Mouse (Mus musculus) layer of hippocampus, postnatal 14 days (tissue): ENCODE measurements at regions not wholly inside any gene's neighbourhood (a gene's known extent, or its start where the extent isn't known, plus 50 kb on each side); places are given as distances from the start of the nearest gene placed in this dataset.
"Not testable (repeated sequence)": the region's sequence is repeated elsewhere in the genome, so short reads cannot be mapped to it uniquely, and the experiment has no call there.

Experiments
- DNase-seq, 2 experiments: peaks; one replicate each; pipeline ENCODE4 v3.0.0; 2021 to 2022; ENCODE audit warnings: low spot score in 2 of 2, mixed read lengths in 1 of 2

DNA sequence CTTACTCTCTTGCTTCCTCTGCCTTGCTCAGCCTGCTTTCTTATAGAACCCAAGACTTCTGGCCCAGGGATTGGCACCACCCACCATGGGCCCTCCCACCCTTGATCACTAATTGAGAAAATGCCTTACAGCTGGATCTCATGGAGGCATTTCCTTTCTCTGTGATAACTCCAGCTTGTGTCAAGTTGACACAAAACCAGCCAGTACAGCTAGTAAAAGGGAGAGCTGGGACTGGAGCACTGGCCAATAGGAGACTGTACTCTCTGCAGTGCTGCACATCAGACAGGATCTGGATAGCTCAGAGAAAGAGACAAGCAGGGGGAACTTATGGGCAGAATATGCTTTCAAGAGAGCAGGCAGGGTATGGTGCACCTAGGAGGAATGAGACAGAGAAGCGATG, 133.4 kb upstream of the Tas2r119 start:
- DNase-seq: not testable (repeated sequence)

GRCm38 (mm10) chr15:32048836-32049235, 128.3 kb upstream of the Tas2r119 start:
- DNase-seq: no peak

- DNase-seq: no peak
Measured at GRCm38 (mm10) chr15:32061573-32061972, 115.5 kb upstream of the Tas2r119 start.

- no peak for DNase-seq
Measured at GRCm38 (mm10) chr15:32082109-32082508, 95.0 kb upstream of the Tas2r119 start.

DNA sequence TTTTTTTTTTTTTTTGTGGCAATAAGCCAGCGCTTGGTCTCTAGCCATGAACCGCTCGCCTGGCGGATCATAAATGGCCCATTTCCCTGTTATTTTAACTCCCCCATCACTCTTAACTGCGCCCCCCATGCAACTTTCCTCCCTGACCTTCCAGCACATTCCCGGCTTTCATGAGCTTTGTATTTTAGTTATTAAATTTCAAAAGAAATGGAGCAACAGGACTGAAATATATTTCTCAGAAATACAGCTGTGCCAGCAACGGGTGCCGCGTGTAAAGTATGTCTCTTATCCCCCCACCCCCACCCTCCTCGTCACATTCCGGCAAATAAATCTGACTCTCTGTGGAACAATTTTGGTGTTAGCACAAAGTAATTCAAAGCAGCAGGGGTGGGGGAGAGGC, 83.2 kb upstream of the Tas2r119 start:
- peak in 1 of 2 experiments; percentile 16 for DNase-seq

GRCm38 (mm10) chr15:32095554-32095953, 81.5 kb upstream of the Tas2r119 start:
- no peak for DNase-seq

DNA sequence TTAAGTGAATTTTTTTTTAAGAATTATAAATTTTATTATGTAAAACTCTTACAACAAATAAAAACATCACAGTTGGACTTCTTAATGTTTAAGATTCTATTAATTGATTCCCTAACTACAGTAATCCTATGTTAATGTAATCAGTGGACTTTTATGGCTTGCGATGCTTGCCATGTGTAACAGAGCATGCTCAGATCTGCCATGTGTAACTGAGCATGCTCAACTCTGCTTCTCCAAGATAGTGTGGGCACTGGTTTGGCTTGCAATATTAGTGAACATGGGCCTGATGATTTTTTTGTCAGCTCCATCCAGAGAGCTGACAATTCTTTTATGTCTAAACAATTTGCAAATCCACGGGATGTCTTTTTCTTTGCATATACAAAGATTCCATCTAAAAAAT, 66.4 kb upstream of the Tas2r119 start:
- DNase-seq: no peak
